Mouse (Mus musculus) liver, adult 2 months (tissue): ENCODE measurements around the gene Banp. TPM values are rescaled to one million over a fixed set of nuclear protein-coding genes. Genes with fewer than 3 reads are reported as not detected.

Source experiments
- DNase-seq: peaks from one replicate; pipeline ENCODE4 v3.0.0-alpha.2; 2011; ENCODE audit warnings: low read depth, low spot score; ENCODE audit errors: extremely low read depth
- H3K27ac ChIP-seq: fragments of 200-500 bp; replicated peaks from 2 replicates; pipeline ENCODE4 v1.5.1; 2012; ENCODE audit warnings: low read depth, mild to moderate bottlenecking, control low read depth, inconsistent platforms, low read length; ENCODE audit not compliant: insufficient read depth
- H3K27me3 ChIP-seq: fragments of 200-500 bp; 2 replicates; pipeline ENCODE4 v1.6.1; 2012; ENCODE audit warnings: mild to moderate bottlenecking, moderate library complexity, low read length, inconsistent platforms; ENCODE audit not compliant: control insufficient read depth, insufficient read depth
- H3K36me3 ChIP-seq: fragments of 200-500 bp; 2 replicates; pipeline ENCODE4 v1.6.1; 2012; ENCODE audit warnings: low read length, inconsistent platforms; ENCODE audit not compliant: control insufficient read depth, insufficient read depth
- H3K4me1 ChIP-seq: fragments of 200-500 bp; 2 replicates; pipeline ENCODE4 v1.6.1; 2011; ENCODE audit warnings: low read length; ENCODE audit not compliant: control insufficient read depth, insufficient read depth
- H3K4me3 ChIP-seq: fragments of 200-500 bp; 2 replicates; pipeline ENCODE4 v1.5.1; 2011; ENCODE audit warnings: low read depth, mild to moderate bottlenecking, control low read depth, low read length, moderate library complexity; ENCODE audit not compliant: insufficient read depth
- H3K79me2 ChIP-seq: fragments of 200-500 bp; 2 replicates; pipeline ENCODE4 v1.6.1; 2012; ENCODE audit warnings: inconsistent platforms, mild to moderate bottlenecking, low read length, moderate library complexity; ENCODE audit not compliant: control insufficient read depth, insufficient read depth
- H3K9ac ChIP-seq: fragments of 200-500 bp; 2 replicates; pipeline ENCODE4 v1.6.1; 2012; ENCODE audit warnings: low read depth, mild to moderate bottlenecking, control low read depth, inconsistent platforms, low read length
- CTCF ChIP-seq: fragments of 200-500 bp; IDR thresholded peaks from 2 replicates; pipeline ENCODE4 v1.5.1; 2011; ENCODE audit warnings: low read depth, low read length, control low read depth
- POLR2A ChIP-seq: fragments of 200-500 bp; IDR thresholded peaks from 2 replicates; pipeline ENCODE4 v1.6.1; 2011; ENCODE audit warnings: low read length, control low read depth; ENCODE audit not compliant: insufficient read depth; ENCODE audit errors: extremely low read depth
- WGBS: fragments of 180-500 bp; shearing (Covaris S2); methylation state at CpG from one replicate; pipeline ENCODE4 v1.1.7; 2018; 5-methylcytosine and 5-hydroxymethylcytosine counted together
- polyA plus RNA-seq: library from polyadenylated mRNA; depleted of rRNA; stranded (reverse); fragments of >200 nt; gene quantifications from 2 replicates; pipeline ENCODE4 v1.2.3, GENCODE M21; 2012
- total RNA-seq: library from RNA; depleted of rRNA; stranded (reverse); fragments of >200 nt; gene quantifications from 2 replicates; pipeline ENCODE4 v1.2.3, GENCODE M21; 2014

Gene Banp
- total and polyA plus RNA-seq, 2 experiments, result 9.8 to 38.2 TPM

DNA sequence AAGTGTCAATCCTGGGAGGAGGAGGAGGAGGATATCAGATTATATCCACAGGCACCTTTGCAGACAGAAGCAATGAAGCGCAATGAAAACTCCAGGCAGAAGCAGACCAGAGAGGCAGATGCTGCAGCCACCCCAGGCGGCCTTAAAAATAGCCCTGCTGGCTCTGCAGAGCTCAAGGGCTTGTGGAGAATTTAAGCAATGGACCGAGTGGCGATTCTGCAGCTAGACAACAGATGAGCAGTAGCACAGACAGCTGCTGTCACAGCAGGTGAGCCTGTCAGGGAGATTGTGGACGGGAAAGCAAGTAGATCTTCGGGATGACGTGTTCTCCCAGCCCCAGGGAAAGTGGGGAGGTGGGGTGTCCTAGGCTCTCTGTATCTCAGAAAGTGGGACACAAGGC lies 81.4 kb downstream of the Banp start:
- DNase-seq, result no peak
- 84% methylated on average over 7 of the region's 7 CpGs for WGBS
- TF ChIP-seq CTCF (no peak), POLR2A (no peak)
- Histone ChIP-seq H3K4me3 (no peak overlapping the region), H3K4me1 (no peaks in the 10 kb centered on the region), H3K27ac (no peak overlapping the region), H3K9ac (no peak overlapping the region), H3K79me2 (no peaks in the 10 kb centered on the region), H3K27me3 (no peaks in the 10 kb centered on the region), H3K36me3 (peaks cover 2% of the 10 kb centered on the region; the same call in 1 of the 2 replicates)

- Histone ChIP-seq H3K9ac (no peak overlapping the region), H3K79me2 (no peaks in the 10 kb centered on the region), H3K36me3 (no peaks in the 10 kb centered on the region)
Observed at GRCm38 (mm10) chr8:122032741-122033140, 83.2 kb downstream of the Banp start.

GRCm38 (mm10) chr8:122035543-122035942 lies 86.0 kb downstream of the Banp start:
- DNase-seq, result no peak
- no peaks in the 10 kb centered on the region for H3K79me2 ChIP-seq
- no peaks in the 10 kb centered on the region for H3K27me3 ChIP-seq
- no peak overlapping the region for H3K4me3 ChIP-seq
- TF ChIP-seq POLR2A, result no peak
- no peaks in the 10 kb centered on the region for H3K36me3 ChIP-seq
- no peak overlapping the region for H3K27ac ChIP-seq
- H3K9ac ChIP-seq, result no peak overlapping the region
- 76% methylated on average over 7 of the region's 7 CpGs for WGBS
- no peaks in the 10 kb centered on the region for H3K4me1 ChIP-seq

More at GRCm38 (mm10) chr8:122032741-122033140, 83.2 kb downstream of the Banp start:
- H3K27me3 ChIP-seq, result no peaks in the 10 kb centered on the region
- no peak overlapping the region for H3K4me3 ChIP-seq
- no peak for TF ChIP-seq POLR2A
- no peak for TF ChIP-seq CTCF
- H3K4me1 ChIP-seq, result no peaks in the 10 kb centered on the region
- no peak overlapping the region for H3K27ac ChIP-seq
- no peak for DNase-seq
- WGBS, result 56% methylated on average over 9 of the region's 9 CpGs

DNA sequence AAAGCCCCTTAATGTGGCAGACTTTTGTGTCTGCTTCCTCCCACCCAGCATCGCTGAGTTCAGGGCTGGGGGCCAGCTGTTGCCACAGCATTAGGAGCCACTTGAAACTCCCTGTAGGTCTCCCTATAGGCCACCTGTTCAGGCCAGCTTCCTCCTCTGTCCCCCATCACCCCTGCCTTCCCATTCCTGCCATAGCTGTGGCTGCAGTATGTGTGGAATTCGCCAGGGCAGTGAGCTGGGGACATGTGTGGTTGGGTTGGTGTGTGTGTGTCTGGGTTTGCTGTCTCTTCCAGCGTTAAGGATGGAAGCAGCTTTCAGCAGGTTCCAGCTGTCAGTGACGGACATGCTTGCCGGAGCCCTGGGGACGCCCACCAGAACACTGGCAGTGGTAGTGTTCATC lies 86.8 kb downstream of the Banp start:
- Histone ChIP-seq H3K27me3 (no peaks in the 10 kb centered on the region), H3K36me3 (no peaks in the 10 kb centered on the region), H3K79me2 (no peaks in the 10 kb centered on the region), H3K9ac (no peak overlapping the region), H3K27ac (no peak overlapping the region), H3K4me1 (no peaks in the 10 kb centered on the region), H3K4me3 (no peak overlapping the region)
- WGBS, result 80% methylated on average over 6 of the region's 6 CpGs
- TF ChIP-seq POLR2A, result no peak
- TF ChIP-seq CTCF, result no peak
- no peak for DNase-seq

- Histone ChIP-seq H3K36me3 (no peaks in the 10 kb centered on the region), H3K27me3 (no peaks in the 10 kb centered on the region), H3K9ac (no peak overlapping the region), H3K79me2 (no peaks in the 10 kb centered on the region), H3K27ac (no peak overlapping the region), H3K4me3 (no peak overlapping the region), H3K4me1 (no peaks in the 10 kb centered on the region)
- no peak for DNase-seq
- no peak for TF ChIP-seq CTCF
- no peak for TF ChIP-seq POLR2A
- 85% methylated on average over 7 of the region's 7 CpGs for WGBS
Observed at GRCm38 (mm10) chr8:122037279-122037678, 87.7 kb downstream of the Banp start.

- no peaks in the 10 kb centered on the region for H3K4me1 ChIP-seq
- no peak overlapping the region for H3K27ac ChIP-seq
- DNase-seq, result no peak
- no peak overlapping the region for H3K9ac ChIP-seq
- H3K36me3 ChIP-seq, result no peaks in the 10 kb centered on the region
- H3K27me3 ChIP-seq, result no peaks in the 10 kb centered on the region
- WGBS, result 93% methylated on average over 6 of the region's 6 CpGs
- H3K79me2 ChIP-seq, result no peaks in the 10 kb centered on the region
- H3K4me3 ChIP-seq, result no peak overlapping the region
- no peak for TF ChIP-seq POLR2A
- no peak for TF ChIP-seq CTCF
Observed at GRCm38 (mm10) chr8:122038076-122038475, 88.5 kb downstream of the Banp start.
